Mouse (Mus musculus): ENCODE data around the gene Hpgds. TPM values are rescaled to one million over a fixed set of nuclear protein-coding genes. Genes with fewer than 3 reads are reported as not detected.

Gene Hpgds
- 0.65 TPM in 1 of 2 replicates, not detected in the other for polyA plus RNA-seq (2011; ENCODE audit: insufficient read length, low read depth, missing spikeins)

- TF ChIP-seq POLR2A (IDR thresholded peaks at IDR 0.05; ENCODE audit: low read depth, low read length), result no peak
- TF ChIP-seq CTCF (IDR thresholded peaks at IDR 0.05; ENCODE audit: borderline replicate concordance, insufficient read depth, low read length), result no peak
- Histone ChIP-seq H3K4me1 (ENCODE audit: control insufficient read depth, insufficient read depth, low read length) (no peaks in the 10 kb centered on the region), H3K4me3 (ENCODE audit: insufficient read depth, low read length) (no peak within 1 kb of the TSS), H3K27ac (ENCODE audit: insufficient read depth, low read length) (no peak within 1 kb of the TSS)
These were observed at the start of gene Hpgds for GRCm38 (mm10) chr6:65144621-65145205. Gene Hpgds (minus strand): TSS chr6:65144908.

DNA sequence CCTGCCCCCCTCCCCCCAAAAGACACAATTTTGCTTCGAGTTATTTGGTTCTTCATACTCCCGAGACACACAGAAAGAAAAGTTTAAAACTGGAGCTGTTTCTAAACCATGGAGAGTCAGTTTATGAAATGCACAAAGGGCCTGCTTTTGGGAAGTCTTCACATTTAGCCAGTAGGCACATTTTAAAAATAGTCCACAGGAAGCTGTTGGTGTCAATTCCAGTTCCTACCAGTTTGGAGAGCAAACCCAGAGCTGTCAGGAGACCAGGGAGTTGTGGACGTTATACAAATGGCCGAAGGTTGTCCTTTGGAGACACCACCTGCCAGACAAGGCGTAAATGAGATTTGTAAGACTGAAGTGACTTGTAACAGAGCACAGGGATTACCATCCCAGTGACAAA is 20.3 kb upstream of the Hpgds start:
- Histone ChIP-seq H3K4me3 (ENCODE audit: insufficient read depth, low read length) (no peak overlapping the region), H3K4me1 (ENCODE audit: control insufficient read depth, insufficient read depth, low read length) (no peaks in the 10 kb centered on the region), H3K27ac (ENCODE audit: insufficient read depth, low read length) (no peak overlapping the region)
- no peak for TF ChIP-seq CTCF (IDR thresholded peaks at IDR 0.05; ENCODE audit: borderline replicate concordance, insufficient read depth, low read length)
- no peak for TF ChIP-seq POLR2A (IDR thresholded peaks at IDR 0.05; ENCODE audit: low read depth, low read length)

GRCm38 (mm10) chr6:65164137-65164536 is 19.4 kb upstream of the Hpgds start:
- no peak overlapping the region for H3K4me3 ChIP-seq (ENCODE audit: insufficient read depth, low read length)
- no peaks in the 10 kb centered on the region for H3K4me1 ChIP-seq (ENCODE audit: control insufficient read depth, insufficient read depth, low read length)
- TF ChIP-seq POLR2A (IDR thresholded peaks at IDR 0.05; ENCODE audit: low read depth, low read length) (no peak), CTCF (IDR thresholded peaks at IDR 0.05; ENCODE audit: borderline replicate concordance, insufficient read depth, low read length) (no peak)
- H3K27ac ChIP-seq (ENCODE audit: insufficient read depth, low read length), result no peak overlapping the region

- no peak for TF ChIP-seq CTCF (IDR thresholded peaks at IDR 0.05; ENCODE audit: borderline replicate concordance, insufficient read depth, low read length)
- no peak for TF ChIP-seq POLR2A (IDR thresholded peaks at IDR 0.05; ENCODE audit: low read depth, low read length)
- Histone ChIP-seq H3K4me3 (ENCODE audit: insufficient read depth, low read length) (no peak overlapping the region), H3K27ac (ENCODE audit: insufficient read depth, low read length) (no peak overlapping the region), H3K4me1 (ENCODE audit: control insufficient read depth, insufficient read depth, low read length) (no peaks in the 10 kb centered on the region)
These were observed 14.8 kb upstream of the Hpgds start for GRCm38 (mm10) chr6:65159381-65159942.

- no peak for TF ChIP-seq CTCF (IDR thresholded peaks at IDR 0.05; ENCODE audit: borderline replicate concordance, insufficient read depth, low read length)
- TF ChIP-seq POLR2A (IDR thresholded peaks at IDR 0.05; ENCODE audit: low read depth, low read length), result no peak
- Histone ChIP-seq H3K4me1 (ENCODE audit: control insufficient read depth, insufficient read depth, low read length) (no peaks in the 10 kb centered on the region), H3K4me3 (ENCODE audit: insufficient read depth, low read length) (no peak overlapping the region)
These were observed 12.3 kb upstream of the Hpgds start for GRCm38 (mm10) chr6:65157042-65157441.

GRCm38 (mm10) chr6:65153570-65153969 is 8.9 kb upstream of the Hpgds start:
- Histone ChIP-seq H3K4me1 (ENCODE audit: control insufficient read depth, insufficient read depth, low read length) (no peaks in the 10 kb centered on the region), H3K4me3 (ENCODE audit: insufficient read depth, low read length) (no peak overlapping the region), H3K27ac (ENCODE audit: insufficient read depth, low read length) (no peak overlapping the region)
- TF ChIP-seq POLR2A (IDR thresholded peaks at IDR 0.05; ENCODE audit: low read depth, low read length), result no peak
- TF ChIP-seq CTCF (IDR thresholded peaks at IDR 0.05; ENCODE audit: borderline replicate concordance, insufficient read depth, low read length), result no peak

More at GRCm38 (mm10) chr6:65157042-65157441, 12.3 kb upstream of the Hpgds start:
- no peak overlapping the region for H3K27ac ChIP-seq (ENCODE audit: insufficient read depth, low read length)

GRCm38 (mm10) chr6:65150703-65151102 is 6.0 kb upstream of the Hpgds start:
- no peak overlapping the region for H3K27ac ChIP-seq (ENCODE audit: insufficient read depth, low read length)
- no peak overlapping the region for H3K4me3 ChIP-seq (ENCODE audit: insufficient read depth, low read length)
- no peaks in the 10 kb centered on the region for H3K4me1 ChIP-seq (ENCODE audit: control insufficient read depth, insufficient read depth, low read length)
- no peak for TF ChIP-seq CTCF (IDR thresholded peaks at IDR 0.05; ENCODE audit: borderline replicate concordance, insufficient read depth, low read length)
- no peak for TF ChIP-seq POLR2A (IDR thresholded peaks at IDR 0.05; ENCODE audit: low read depth, low read length)

- Histone ChIP-seq H3K4me1 (ENCODE audit: control insufficient read depth, insufficient read depth, low read length) (no peaks in the 10 kb centered on the region), H3K27ac (ENCODE audit: insufficient read depth, low read length) (no peak overlapping the region), H3K4me3 (ENCODE audit: insufficient read depth, low read length) (no peak overlapping the region)
- no peak for TF ChIP-seq POLR2A (IDR thresholded peaks at IDR 0.05; ENCODE audit: low read depth, low read length)
- no peak for TF ChIP-seq CTCF (IDR thresholded peaks at IDR 0.05; ENCODE audit: borderline replicate concordance, insufficient read depth, low read length)
These were observed 1.7 kb upstream of the Hpgds start for GRCm38 (mm10) chr6:65146363-65146762.

DNA sequence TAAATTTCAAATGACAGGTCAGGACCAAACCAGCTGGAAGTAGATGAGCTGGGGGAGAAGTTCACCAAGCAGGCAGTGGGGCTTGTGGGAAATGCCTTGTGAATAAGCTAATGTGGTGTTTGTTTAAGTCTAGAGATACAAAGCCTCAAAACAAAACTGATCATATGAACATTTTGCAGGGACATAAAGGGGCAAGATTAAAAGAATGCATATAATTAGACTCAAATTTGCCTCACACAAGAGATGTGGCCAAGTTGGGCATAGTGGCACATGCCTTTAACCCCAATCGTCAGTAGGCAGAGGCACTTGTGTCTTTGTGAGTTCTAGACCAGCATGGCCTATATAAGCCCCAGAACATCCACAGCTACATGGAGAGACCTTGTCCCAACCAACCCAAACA is 2.4 kb downstream of the Hpgds start:
- Histone ChIP-seq H3K27ac (ENCODE audit: insufficient read depth, low read length) (no peak overlapping the region), H3K4me1 (ENCODE audit: control insufficient read depth, insufficient read depth, low read length) (no peaks in the 10 kb centered on the region), H3K4me3 (ENCODE audit: insufficient read depth, low read length) (no peak overlapping the region)
- TF ChIP-seq POLR2A (IDR thresholded peaks at IDR 0.05; ENCODE audit: low read depth, low read length) (no peak), CTCF (IDR thresholded peaks at IDR 0.05; ENCODE audit: borderline replicate concordance, insufficient read depth, low read length) (no peak)

- H3K27ac ChIP-seq (ENCODE audit: insufficient read depth, low read length), result no peak overlapping the region
- TF ChIP-seq POLR2A (IDR thresholded peaks at IDR 0.05; ENCODE audit: low read depth, low read length) (no peak), CTCF (IDR thresholded peaks at IDR 0.05; ENCODE audit: borderline replicate concordance, insufficient read depth, low read length) (no peak)
- H3K4me1 ChIP-seq (ENCODE audit: control insufficient read depth, insufficient read depth, low read length), result no peaks in the 10 kb centered on the region
- no peak overlapping the region for H3K4me3 ChIP-seq (ENCODE audit: insufficient read depth, low read length)
These were observed 3.9 kb downstream of the Hpgds start for GRCm38 (mm10) chr6:65140750-65141243.
